Mouse (Mus musculus) right cerebral cortex, postnatal 10 days (tissue): ENCODE results near the gene Gfap.
A peak's percentile ranks its signal among the peaks of the same experiment; 100 is the strongest.

ENCODE experiments used
- DNase-seq, 2 experiments: peaks; one replicate each; pipeline ENCODE4 v3.0.0; 2021; ENCODE audit warnings: low spot score in 2 of 2

Gene Gfap

GRCm38 (mm10) chr11:102896641-102897040, 4.1 kb downstream of the Gfap start:
- no peak for DNase-seq

- no peak for DNase-seq
These were observed 4.9 kb downstream of the Gfap start for GRCm38 (mm10) chr11:102895779-102896178.

- DNase-seq: no peak
These were observed 6.0 kb downstream of the Gfap start for GRCm38 (mm10) chr11:102894716-102895115.

GRCm38 (mm10) chr11:102893015-102893651, 7.6 kb downstream of the Gfap start:
- peak; percentile 75 to 78 for DNase-seq

- no peak for DNase-seq
These were observed 10.6 kb downstream of the Gfap start for GRCm38 (mm10) chr11:102890096-102890495.

GRCm38 (mm10) chr11:102888135-102888534, 12.6 kb downstream of the Gfap start:
- DNase-seq: peak; percentile 59 to 64

- DNase-seq: no peak
These were observed 13.3 kb downstream of the Gfap start for GRCm38 (mm10) chr11:102887433-102887832.

GRCm38 (mm10) chr11:102884616-102885219, 16.0 kb downstream of the Gfap start, which contains the start of gene Fam187a:
Gene Fam187a, plus strand, starts transcription at chr11:102885169.
- no peak for DNase-seq

- peak in 1 of 2 experiments; percentile 40 for DNase-seq
These were observed 19.2 kb downstream of the Gfap start for GRCm38 (mm10) chr11:102881314-102882198.

- peak; percentile 95 for DNase-seq
These were observed 20.0 kb downstream of the Gfap start, which contains the start of the genes Eftud2 and Ccdc103 for GRCm38 (mm10) chr11:102880585-102881313. Gene Eftud2, minus strand, starts transcription at chr11:102880985. Gene Ccdc103, plus strand, starts transcription at chr11:102881204.

GRCm38 (mm10) chr11:102879558-102879957, 21.2 kb downstream of the Gfap start:
- no peak for DNase-seq

GRCm38 (mm10) chr11:102874801-102875334, 25.8 kb downstream of the Gfap start:
- peak; percentile 58 to 71 for DNase-seq

GRCm38 (mm10) chr11:102864272-102864671, 36.4 kb downstream of the Gfap start:
- DNase-seq: peak; percentile 75 to 88

GRCm38 (mm10) chr11:102859933-102860332, 40.8 kb downstream of the Gfap start:
- peak; percentile 36 to 54 for DNase-seq

GRCm38 (mm10) chr11:102858951-102859350, 41.8 kb downstream of the Gfap start:
- DNase-seq: peak; percentile 52 to 60

GRCm38 (mm10) chr11:102855941-102856340, 44.8 kb downstream of the Gfap start:
- DNase-seq: no peak

- no peak for DNase-seq
These were observed 47.0 kb downstream of the Gfap start for GRCm38 (mm10) chr11:102853760-102854159.

GRCm38 (mm10) chr11:102851883-102852282, 48.8 kb downstream of the Gfap start:
- DNase-seq: peak in 1 of 2 experiments; percentile 44

- DNase-seq: no peak
These were observed 54.8 kb downstream of the Gfap start for GRCm38 (mm10) chr11:102845926-102846325.

- no peak for DNase-seq
These were observed 62.0 kb downstream of the Gfap start for GRCm38 (mm10) chr11:102838616-102839150.

- DNase-seq: no peak
These were observed 62.6 kb downstream of the Gfap start for GRCm38 (mm10) chr11:102838126-102838525.
